Mouse (Mus musculus): ENCODE data around the gene Sprr2i.

GRCm38 (mm10) chr3:92373613-92374012 is 34.2 kb upstream of the Sprr2i start:
- TF ChIP-seq EP300 (IDR thresholded peaks at IDR 0.05; ENCODE audit: low read depth) (no peak), CTCF (IDR thresholded peaks at IDR 0.05; ENCODE audit: low read depth) (no peak)

All from heart, postnatal 0 days (tissue).